Mouse (Mus musculus): ENCODE results near the gene Gm10944. TPM values are rescaled to one million over a fixed set of nuclear protein-coding genes. Genes with fewer than 3 reads are reported as not detected.
A peak's percentile ranks its signal among the peaks of the same experiment; 100 is the strongest.

Gene Gm10944
- total RNA-seq (2014; fragmentation: Nextera tagmentation): not detected in 2 replicates
- total RNA-seq (2017): not detected in 2 replicates

DNA sequence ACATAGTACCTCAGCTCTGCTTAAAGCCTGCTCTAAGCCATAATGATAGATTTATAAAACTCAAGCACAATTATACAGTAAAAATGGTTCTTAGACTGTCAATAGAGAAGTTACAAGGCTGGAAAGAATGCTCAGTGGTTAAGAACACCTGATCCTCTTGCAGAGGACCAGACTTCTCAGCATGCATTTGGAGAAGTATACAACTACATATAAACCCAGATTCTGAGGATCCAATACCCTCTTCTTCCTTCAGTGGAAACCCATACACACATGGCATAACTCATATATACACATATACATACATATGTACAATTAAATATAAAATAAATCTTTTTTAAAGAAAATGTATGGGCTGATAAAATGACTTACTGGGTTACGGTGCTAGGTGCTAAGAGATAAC lies at the start of gene Gm10944:
Gm10944 (plus strand) TSS at position 301 of the 400 bp plus-strand sequence.
- no peak for ATAC-seq (replicated peaks; ENCODE audit: low FRiP score, low TSS enrichment, poor library complexity, severe bottlenecking)

- no peak for ATAC-seq (replicated peaks; ENCODE audit: low FRiP score, low TSS enrichment, poor library complexity, severe bottlenecking)
Measured at GRCm38 (mm10) chr10:10655991-10656390, 25.2 kb upstream of the Gm10944 start.

DNA sequence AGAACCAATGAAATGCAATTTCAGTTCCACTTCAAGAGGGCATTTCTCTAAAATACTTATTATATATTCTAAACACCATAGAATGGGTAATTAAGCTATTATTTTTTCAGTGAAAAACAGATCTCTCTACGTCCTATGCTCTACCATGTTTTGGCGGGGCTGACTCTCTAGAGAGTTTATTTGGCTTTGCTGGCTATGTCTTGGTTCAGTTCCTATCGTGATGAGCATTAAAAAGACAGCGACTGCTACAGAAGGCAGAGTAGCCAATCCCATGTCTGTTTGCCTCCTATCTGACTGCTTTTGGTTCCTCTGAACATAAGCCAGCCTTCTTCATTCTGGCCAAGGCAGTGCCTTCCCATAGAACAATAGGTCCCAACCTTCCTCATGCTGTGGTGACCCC lies 24.5 kb upstream of the Gm10944 start:
- no peak for ATAC-seq (replicated peaks; ENCODE audit: low FRiP score, low TSS enrichment, poor library complexity, severe bottlenecking)

DNA sequence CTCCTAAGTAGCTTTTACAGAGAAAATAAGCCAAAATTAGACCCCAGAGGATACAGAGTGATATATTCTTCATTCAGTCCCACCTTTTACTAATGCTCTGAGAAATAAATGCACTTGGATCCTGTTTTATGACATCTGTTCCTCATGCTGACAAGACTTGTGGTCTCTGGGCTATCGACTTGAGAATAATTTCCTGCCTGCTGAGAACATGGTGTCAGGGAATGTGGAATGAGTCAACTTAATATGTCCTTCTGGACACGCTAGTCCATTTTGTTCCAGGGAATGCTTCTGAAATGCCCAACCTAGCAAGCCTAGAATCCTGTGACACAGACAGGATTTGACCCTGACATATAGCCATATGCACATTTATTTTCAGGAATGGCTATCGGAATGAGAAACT lies 22.0 kb upstream of the Gm10944 start:
- no peak for ATAC-seq (replicated peaks; ENCODE audit: low FRiP score, low TSS enrichment, poor library complexity, severe bottlenecking)

DNA sequence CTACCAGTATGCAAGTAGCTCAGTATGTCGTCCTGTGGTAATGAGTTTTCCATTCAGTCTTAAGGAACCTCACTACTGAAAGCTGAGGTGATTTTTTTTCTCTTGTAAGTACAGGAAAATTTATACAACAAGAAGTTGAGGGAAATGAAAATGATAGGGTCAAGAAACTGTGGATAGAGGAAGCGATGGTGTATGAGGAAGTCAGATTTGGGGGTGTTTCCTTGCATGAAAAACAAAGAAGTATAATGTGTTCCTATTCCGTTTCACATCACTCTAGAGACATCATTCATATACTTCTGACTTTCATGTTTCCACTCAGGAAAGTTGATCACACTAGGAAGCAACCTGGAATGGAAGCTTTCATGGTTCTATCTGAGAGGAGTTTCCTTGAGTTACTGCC lies 21.2 kb upstream of the Gm10944 start:
- no peak for ATAC-seq (replicated peaks; ENCODE audit: low FRiP score, low TSS enrichment, poor library complexity, severe bottlenecking)

DNA sequence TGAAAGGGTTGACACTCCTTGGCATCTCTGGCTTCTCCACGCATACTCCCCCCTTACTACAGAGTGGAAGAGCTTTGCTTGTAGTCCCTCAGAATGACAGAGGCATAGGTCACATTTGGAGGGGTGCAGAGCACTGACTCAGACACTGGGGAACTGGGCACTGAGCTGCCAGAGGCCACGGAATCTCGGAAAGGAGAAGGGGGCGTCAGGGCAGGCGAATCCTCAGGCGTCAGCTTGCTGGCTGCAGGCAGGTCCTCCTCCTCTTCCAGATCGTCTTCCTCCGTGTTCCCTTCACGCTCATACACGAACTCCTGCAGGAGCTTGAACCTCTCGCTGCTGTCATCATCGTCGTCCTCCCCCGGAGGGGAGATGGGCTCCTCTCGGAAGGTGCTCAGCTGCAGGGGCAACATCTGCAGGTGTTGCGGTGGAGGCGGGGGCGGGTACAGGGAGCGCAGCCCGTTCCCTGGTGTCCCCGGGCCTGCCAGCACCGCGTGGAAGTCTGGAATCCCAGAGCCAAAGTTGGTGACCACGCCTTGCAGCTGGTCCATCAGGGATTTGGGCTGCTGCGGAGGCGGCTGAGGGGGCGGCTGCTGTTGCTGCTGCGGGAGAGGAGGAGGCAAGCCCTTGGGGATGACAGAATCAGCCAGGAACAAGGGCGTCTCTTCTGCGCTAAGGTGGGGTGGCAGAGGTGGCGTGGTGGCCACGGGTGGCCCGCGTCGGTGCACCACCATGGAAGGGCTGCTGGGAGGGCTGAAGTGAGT lies 7.9 kb downstream of the Gm10944 start:
- peak; percentile 63 for ATAC-seq (replicated peaks; ENCODE audit: low FRiP score, low TSS enrichment, poor library complexity, severe bottlenecking)

DNA sequence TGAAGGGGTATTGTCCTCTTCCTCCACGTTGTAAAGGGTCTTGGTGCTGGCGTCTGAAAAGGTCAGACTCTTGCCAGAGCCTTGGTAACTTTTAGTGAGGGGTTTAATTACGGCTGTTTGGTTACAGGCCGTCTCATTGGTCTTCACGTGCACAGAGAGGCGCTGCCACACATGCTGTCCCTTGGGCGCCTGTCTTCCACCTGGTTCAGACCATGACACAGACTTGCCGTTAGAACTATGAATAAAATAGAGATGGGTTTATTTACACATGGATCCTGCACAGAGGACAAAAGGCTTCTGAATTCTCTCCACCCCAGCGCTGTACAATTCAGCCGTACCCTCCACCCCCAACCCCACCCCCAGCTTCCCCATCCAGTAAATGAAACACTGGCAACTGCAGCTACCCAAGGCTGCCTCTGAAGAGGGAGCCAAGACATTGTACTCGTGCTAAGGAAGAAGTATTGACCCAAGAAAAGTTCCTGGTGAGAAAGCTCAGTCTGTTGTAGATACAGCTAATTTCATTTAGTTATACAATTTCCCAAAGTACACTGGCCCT lies 8.6 kb downstream of the Gm10944 start:
- no peak for ATAC-seq (replicated peaks; ENCODE audit: low FRiP score, low TSS enrichment, poor library complexity, severe bottlenecking)

GRCm38 (mm10) chr10:10697497-10697896 lies 16.3 kb downstream of the Gm10944 start:
- ATAC-seq (replicated peaks; ENCODE audit: low FRiP score, low TSS enrichment, poor library complexity, severe bottlenecking): no peak

DNA sequence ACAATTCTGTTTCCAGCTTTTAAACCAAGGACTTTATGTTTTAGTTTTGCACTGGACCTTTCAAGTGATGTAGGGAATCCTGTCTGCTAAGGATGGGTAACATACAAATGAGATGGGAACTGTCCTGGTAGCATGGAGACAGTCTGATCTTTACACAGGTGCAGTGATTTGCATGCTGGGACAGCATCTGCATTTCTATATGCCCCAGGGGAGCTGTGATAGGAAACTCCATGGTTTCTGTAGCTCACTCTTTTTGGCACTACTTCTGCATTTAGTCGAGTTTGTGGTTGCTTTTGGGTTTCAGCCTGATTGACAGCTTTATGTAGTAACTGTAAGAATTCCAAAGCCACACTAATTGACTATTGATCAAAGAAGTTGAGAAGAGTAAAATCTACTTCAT lies 19.8 kb downstream of the Gm10944 start:
- no peak for ATAC-seq (replicated peaks; ENCODE audit: low FRiP score, low TSS enrichment, poor library complexity, severe bottlenecking)

DNA sequence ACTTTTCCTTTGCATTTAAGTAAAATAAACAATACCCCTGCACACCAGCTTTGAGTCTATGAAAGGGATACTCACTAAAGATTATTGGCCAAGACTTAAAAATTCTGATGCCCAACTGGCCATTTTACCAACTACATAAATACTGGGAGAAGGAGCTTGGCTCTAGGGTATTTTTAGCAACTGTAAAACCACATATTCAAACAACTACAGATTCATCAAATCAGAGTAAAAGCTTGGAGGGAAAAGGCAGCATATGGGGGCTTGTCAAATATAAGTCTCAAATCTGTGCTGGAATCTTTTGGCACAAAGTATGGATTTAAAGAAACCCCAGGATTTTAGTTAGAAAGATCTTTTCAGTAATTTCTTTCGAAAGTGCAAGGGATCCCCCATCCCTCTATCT lies 20.2 kb downstream of the Gm10944 start:
- ATAC-seq (replicated peaks; ENCODE audit: low FRiP score, low TSS enrichment, poor library complexity, severe bottlenecking): no peak

DNA sequence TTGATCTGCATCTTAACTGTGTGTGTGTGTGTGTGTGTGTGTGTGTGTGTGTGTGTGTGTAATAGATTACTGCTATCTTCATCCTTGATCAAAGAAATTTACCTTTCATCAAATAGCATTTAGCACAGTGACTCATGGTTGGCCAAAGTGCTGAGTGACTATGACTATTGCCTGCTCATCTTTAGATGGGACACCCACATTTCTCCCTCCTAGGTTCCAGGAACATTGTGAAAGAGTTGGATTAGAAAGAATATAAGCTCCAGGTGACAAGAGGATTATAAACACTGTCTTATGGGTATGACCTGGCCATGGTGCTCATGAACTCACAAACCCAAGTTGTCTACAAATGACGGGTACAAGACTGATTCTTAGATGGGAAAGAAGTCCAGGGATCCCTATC lies 26.9 kb downstream of the Gm10944 start:
- ATAC-seq (replicated peaks; ENCODE audit: low FRiP score, low TSS enrichment, poor library complexity, severe bottlenecking): no peak

GRCm38 (mm10) chr10:10710359-10710758 lies 29.2 kb downstream of the Gm10944 start:
- ATAC-seq (replicated peaks; ENCODE audit: low FRiP score, low TSS enrichment, poor library complexity, severe bottlenecking): no peak

GRCm38 (mm10) chr10:10710837-10711236 lies 29.7 kb downstream of the Gm10944 start:
- no peak for ATAC-seq (replicated peaks; ENCODE audit: low FRiP score, low TSS enrichment, poor library complexity, severe bottlenecking)

DNA sequence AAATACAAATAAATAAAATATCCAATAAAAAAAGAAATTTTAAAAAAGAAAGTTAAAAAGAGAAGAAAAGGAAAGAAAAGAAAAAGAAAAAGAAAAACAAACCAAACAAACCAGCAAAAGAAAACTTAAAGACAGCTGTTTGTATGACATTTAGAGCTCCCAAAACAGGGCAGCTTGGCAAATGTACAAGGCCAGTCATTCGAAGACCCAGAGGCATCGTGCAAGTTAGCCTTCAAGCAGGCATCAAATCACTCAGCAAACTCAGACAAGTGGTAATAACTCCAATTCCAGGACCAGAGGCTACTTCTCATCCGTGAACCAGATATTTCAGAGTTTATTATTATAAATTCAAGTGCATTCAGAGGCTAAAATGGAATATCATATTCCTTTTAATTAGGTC lies 45.4 kb downstream of the Gm10944 start:
- ATAC-seq (replicated peaks; ENCODE audit: low FRiP score, low TSS enrichment, poor library complexity, severe bottlenecking): no peak

Other genes with a start within 250 kb of the Gm10944 start
- 1.7 TPM in 1 of 2 replicates, not detected in the other for gene Adgb, start 209.0 kb upstream of the Gm10944 start, total RNA-seq (2014; fragmentation: Nextera tagmentation)
- gene Adgb, start 209.0 kb upstream of the Gm10944 start, total RNA-seq (2017): not detected in 2 replicates
- gene Rab32, start 123.1 kb upstream of the Gm10944 start, total RNA-seq (2014; fragmentation: Nextera tagmentation): 2.0 and 5.1 TPM in 2 replicates
- 7.3 and 10.8 TPM in 2 replicates for gene Rab32, start 123.1 kb upstream of the Gm10944 start, total RNA-seq (2017)